Mouse (Mus musculus) left cerebral cortex, postnatal 10 days (tissue): ENCODE data around the gene Lingo1. TPM values are rescaled to one million over a fixed set of nuclear protein-coding genes. Genes with fewer than 3 reads are reported as not detected.

ENCODE experiments used
- DNase-seq, 2 experiments: peaks; one replicate each; pipeline ENCODE4 v3.0.0; 2021 to 2022; ENCODE audit warnings: low spot score in 2 of 2, mixed read lengths in 1 of 2; ENCODE audit errors: extremely low spot score in 1 of 2
- intact Hi-C: fragments of 180-260 bp; cut with DNase I; formaldehyde crosslinking; loops from one replicate; pipeline ENCODE4 v1.15.1; 2025
- total RNA-seq, 2 experiments: library from RNA; stranded (reverse); gene quantifications; 2 replicates each; pipeline ENCODE4 v1.2.3; 2021

Lingo1 gene
- total RNA-seq, result 100 to 1,000 TPM; 368 to 379 TPM

DNA sequence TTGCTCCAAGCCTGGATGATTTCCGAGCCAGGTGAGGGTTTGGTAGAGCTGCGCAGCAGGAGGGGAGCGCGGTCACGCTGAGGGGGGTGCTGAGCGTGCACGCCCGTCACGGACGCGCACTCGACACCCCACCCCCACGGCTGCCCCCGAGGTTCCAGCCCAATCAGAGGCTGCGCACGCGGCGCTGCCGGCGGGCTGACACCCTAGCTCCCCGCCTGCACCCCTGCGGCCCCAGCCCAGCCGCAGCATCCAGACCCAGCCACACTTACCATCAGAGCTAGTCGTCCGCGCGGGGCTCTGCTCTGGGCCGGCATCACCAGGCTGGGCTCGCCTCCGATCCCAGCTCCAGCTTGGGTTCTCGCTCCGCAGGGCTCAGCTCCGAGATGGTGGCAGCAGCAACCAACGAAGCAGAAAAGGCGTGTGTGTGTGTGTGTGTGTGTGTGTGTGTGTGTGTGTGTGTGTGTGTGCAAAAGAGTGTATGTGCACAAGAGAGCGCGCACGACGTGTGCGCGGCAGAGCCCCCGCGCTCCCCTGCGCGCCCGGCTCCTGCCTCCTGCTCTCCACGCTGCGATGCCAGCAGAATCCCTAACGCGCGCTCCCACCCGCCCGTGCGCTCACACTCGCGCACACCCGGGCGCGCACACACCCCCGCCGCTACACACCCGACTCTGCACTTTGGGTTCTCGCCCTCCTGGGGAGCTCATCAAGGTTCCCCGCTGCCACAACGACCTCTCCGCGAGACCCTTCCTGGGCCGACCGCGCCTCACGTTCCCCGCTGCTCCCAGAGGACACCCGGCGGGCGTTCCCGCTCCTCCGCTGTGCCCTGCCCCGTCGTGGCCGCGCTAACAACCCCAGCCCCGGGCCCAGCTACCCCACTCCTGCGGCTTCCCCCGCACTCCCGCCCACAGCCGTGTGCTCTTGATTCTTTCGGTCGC, at the start of gene Lingo1:
TSS of gene Lingo1 (minus strand) at position 748 of the 935 bp plus-strand sequence.
- intact Hi-C loops, result loop anchor here (5.0 to 10.0 kb wide), 2 partner anchors 59 to 591 kb away; no protein-coding TSS in a partner anchor
- DNase-seq, result peak; percentile 60 to 86

DNA sequence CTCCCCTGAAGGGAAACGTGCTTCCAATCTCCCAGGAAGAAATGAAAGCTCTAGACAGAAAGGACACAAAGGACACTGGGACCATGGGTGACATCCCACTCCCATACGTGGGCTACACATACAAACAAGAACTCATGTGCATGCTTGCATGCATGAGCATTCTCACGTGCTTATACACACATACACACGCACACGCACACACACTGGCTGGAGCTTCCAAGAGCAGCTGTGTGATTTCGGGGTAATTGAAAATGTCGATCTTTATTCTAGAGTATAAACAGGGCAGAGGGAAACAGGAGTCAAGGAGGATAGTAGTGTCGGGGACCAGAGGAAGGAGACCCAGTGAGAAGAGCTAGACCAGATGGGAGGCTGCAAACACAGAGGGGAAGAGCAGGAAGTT, 48.4 kb upstream of the Lingo1 start:
- no peak for DNase-seq
- intact Hi-C loops, result no loop called here

DNA sequence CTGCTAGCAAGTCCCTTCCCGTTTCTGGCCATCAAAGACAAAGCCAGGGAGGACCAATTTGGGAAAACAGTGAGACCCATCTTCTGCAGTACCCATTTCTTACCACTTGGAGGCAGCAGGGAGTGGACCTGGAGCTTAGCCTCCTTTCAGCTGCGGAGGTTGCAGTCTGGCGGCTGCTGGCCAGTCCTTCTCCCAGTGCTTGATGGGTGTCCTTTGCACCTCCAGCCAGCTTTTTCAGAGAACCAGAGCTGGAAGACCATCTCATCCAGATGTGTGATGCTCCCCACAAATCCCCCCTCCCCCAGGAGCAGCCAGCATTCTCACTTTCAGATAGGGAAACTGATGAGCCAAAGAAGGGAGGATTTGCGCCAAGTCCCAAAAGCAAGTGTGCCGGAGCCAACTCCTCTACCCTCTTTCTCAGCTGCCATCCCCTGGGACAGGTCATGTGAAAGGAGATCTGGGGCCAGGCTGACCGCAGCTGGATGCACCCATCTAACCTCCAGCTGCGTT, 47.5 kb upstream of the Lingo1 start:
- intact Hi-C loops, result loop anchor here (2.0 kb wide), 1 partner anchor 45 kb away; no protein-coding TSS in a partner anchor

DNA sequence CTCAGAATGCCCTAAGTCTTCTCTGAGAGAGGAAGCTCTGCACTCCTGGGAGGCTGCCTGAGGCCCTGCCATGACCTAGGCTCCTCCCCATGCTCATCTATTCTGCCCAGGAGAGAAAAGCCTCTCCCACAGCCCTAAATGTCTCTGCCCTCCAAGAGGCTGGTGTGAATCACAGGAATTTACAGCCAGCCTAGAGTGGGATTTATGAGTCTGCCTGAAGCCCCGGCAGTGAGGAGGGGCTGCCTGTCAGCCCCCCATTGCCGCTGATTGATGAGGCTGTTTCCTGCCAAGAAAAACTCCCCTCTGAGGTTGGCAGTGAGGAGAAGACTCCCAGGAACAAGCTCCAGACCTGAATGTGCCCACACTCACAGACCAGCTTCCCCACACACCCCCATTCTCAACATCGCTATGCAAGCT, 46.0 kb upstream of the Lingo1 start:
- DNase-seq, result no peak
- intact Hi-C loops, result loop anchor here (2.0 kb wide), 1 partner anchor 46 kb away; no protein-coding TSS in a partner anchor

More for the DNA sequence above, 47.5 kb upstream of the Lingo1 start:
- peak; percentile 64 to 77 for DNase-seq

DNA sequence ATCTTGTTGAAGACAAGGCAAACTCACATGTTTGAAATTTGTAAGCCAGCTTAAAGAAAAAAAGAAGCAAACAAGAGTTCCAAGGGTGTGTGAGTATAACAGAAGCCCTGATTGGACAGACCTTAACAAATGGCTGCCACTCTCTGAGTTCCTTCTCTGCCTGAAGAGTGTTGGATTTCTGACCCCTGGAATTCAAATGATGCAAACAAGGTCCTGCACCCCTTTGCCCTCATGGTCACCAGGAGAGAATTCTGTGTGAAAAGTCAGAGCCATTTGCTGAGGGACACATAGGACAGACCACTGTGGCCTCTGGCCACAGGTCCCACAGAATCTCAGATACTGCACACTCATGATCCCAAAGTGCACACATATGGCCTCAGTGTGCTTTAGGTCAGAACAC, 45.6 kb upstream of the Lingo1 start:
- intact Hi-C loops, result loop anchor here (2.0 kb wide), 1 partner anchor 47 kb away; no protein-coding TSS in a partner anchor
- no peak for DNase-seq

- intact Hi-C loops, result no loop called here
- DNase-seq, result no peak
Measured at GRCm38 (mm10) chr9:56840721-56841120, 44.5 kb upstream of the Lingo1 start.

DNA sequence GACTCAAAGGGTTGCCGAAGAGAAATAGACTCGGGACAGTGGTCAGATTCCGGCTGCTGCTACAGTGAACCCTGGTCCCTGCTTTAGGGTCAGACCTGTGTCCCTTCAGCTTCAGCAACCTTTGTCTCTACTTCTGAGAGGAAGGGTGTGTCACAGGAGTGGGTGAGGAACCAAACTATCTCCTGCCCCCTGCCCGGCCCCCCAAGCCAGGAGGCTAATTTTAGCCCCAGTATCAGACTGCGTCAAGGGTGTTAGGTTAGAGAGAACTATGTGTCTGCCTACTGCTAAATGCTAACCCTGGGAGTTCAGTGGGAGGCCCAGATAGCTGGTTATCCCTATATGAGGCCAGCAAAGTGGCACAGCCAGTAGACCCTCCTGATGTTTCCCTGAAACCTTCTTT, 38.9 kb upstream of the Lingo1 start:
- intact Hi-C loops, result no loop called here
- no peak for DNase-seq

- intact Hi-C loops, result no loop called here
- no peak for DNase-seq
Measured at GRCm38 (mm10) chr9:56832900-56833299, 36.6 kb upstream of the Lingo1 start.

GRCm38 (mm10) chr9:56831904-56832303, 35.6 kb upstream of the Lingo1 start:
- intact Hi-C loops, result no loop called here

DNA sequence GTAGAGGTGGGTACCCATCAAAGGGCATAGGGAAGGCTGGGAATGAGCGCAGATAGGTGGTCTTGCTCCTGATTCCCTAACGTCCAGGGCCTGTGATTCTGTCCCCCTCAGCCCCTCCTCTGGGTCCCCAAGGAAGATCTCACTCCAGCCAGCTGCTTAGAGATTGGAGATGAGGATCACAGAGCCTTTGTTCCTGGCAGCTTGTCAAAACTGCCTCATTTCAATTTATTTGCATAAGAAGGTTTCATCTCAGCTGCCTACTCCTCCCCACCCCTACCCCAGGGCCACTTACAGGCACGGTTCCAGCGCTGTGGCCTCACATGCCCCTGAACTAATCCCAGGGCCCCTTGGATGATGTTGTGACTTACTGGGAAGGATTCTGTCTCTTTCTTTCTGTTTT, 33.9 kb upstream of the Lingo1 start:
- DNase-seq, result peak; percentile 56 to 61
- intact Hi-C loops, result no loop called here

More at GRCm38 (mm10) chr9:56831904-56832303, 35.6 kb upstream of the Lingo1 start:
- DNase-seq, result no peak

- intact Hi-C loops, result loop anchor here (10.0 kb wide), 1 partner anchor 194 kb away; no protein-coding TSS in a partner anchor
- no peak for DNase-seq
Measured at GRCm38 (mm10) chr9:56828841-56829240, 32.6 kb upstream of the Lingo1 start.

- DNase-seq, result no peak
- intact Hi-C loops, result loop anchor here (10.0 kb wide), 1 partner anchor 193 kb away; no protein-coding TSS in a partner anchor
Measured at GRCm38 (mm10) chr9:56828146-56828545, 31.9 kb upstream of the Lingo1 start.

GRCm38 (mm10) chr9:56825476-56826213, 29.4 kb upstream of the Lingo1 start:
- DNase-seq, result no peak
- intact Hi-C loops, result loop anchor here (10.0 kb wide), 1 partner anchor 191 kb away; no protein-coding TSS in a partner anchor

- DNase-seq, result no peak
- intact Hi-C loops, result loop anchor here (10.0 kb wide), 1 partner anchor 190 kb away; no protein-coding TSS in a partner anchor
Measured at GRCm38 (mm10) chr9:56824900-56825299, 28.6 kb upstream of the Lingo1 start.

DNA sequence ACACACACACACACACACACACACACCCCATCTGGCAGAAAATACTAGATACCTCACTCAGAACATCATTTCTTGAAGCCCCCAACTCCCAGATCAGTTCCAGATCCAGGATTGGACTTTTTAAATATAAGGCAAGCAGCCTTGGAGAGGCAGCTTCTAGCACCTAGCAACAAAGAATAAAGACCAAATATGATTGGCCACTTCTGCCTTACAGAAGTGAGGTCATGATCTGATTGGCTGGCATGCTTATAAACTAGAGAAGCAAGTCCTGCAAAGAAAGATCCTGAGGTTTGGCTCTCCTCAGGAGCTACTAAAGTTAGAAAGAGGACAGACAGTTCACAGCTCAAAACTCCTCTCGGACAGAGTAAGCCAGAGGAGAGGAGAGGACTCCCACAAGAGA, 14.6 kb upstream of the Lingo1 start:
- intact Hi-C loops, result no loop called here
- DNase-seq, result no peak

GRCm38 (mm10) chr9:56807990-56808389, 11.7 kb upstream of the Lingo1 start:
- intact Hi-C loops, result no loop called here
- no peak for DNase-seq

GRCm38 (mm10) chr9:56803146-56803545, 6.9 kb upstream of the Lingo1 start:
- intact Hi-C loops, result no loop called here

DNA sequence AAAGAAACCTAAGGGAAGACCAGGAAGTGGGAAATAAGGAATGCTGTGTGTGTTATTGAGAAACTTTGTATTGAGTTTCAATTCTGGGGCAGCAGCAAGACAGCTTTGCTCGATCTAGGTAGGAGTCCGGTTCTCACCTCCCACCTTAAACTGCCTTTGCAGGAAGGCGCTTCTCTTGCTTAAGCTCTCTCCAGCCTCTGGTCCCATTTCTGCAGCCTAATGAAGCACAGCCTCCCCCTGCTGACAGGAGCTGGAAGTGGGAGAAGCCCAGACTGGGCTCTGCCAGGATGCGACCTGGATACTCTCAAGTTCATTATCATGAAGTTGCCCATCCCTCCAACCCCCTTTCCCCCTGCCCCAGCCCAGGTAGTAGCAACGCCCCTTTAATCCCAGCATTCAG, 1.6 kb upstream of the Lingo1 start:
- intact Hi-C loops, result loop anchor here (1.0 to 10.0 kb wide), 3 partner anchors 61 to 593 kb away; no protein-coding TSS in a partner anchor
- DNase-seq, result peak; percentile 58 to 71

More at GRCm38 (mm10) chr9:56803146-56803545, 6.9 kb upstream of the Lingo1 start:
- no peak for DNase-seq

DNA sequence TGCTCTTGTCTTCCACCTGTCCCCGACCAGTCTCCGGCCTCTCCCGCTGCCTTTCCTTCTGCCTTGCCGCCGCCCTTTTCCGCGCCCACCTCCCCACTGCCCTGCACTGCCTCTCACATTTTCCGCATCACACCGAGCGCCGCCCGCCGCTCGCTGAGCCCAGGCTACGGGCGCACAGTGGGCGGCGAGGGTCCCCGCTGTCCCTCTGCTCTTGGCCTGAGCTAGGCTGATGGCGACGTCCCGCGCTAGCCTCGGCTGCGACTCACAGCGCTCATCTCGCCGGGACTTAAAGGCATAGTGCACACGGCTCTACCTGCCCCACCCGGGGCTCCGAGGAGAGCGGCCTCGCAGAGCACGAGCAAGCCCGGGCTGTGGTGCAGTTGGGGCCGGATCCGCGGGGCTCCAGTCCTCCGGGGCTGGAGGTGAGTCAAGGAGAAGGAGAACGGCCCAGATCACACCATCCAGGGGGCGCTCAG, 426 bp upstream of the Lingo1 start:
- intact Hi-C loops, result loop anchor here (1.0 to 10.0 kb wide), 3 partner anchors 59 to 592 kb away; no protein-coding TSS in a partner anchor
- peak in 1 of 2 experiments; percentile 51 for DNase-seq
